Mouse (Mus musculus) myocyte (in vitro differentiated cells): ENCODE measurements around the gene Gm5148. TPM values are rescaled to one million over a fixed set of nuclear protein-coding genes. Genes with fewer than 3 reads are reported as not detected.

Source experiments
- H3K27me3 ChIP-seq: one replicate; pipeline ENCODE4 v1.6.1; 2011; ENCODE audit not compliant: control insufficient read depth, insufficient read depth, insufficient read length
- H3K36me3 ChIP-seq: one replicate; pipeline ENCODE4 v1.6.1; 2011; ENCODE audit not compliant: control insufficient read depth, insufficient read depth
- H3K4me2 ChIP-seq: one replicate; pipeline ENCODE4 v1.6.1; 2011; ENCODE audit warnings: low read depth, control low read depth
- H3K4me3 ChIP-seq: one replicate; pipeline ENCODE4 v1.5.1; 2011; ENCODE audit warnings: mild to moderate bottlenecking, control low read depth, moderate library complexity
- H3K79me2 ChIP-seq: one replicate; pipeline ENCODE4 v1.6.1; 2011; ENCODE audit not compliant: control insufficient read depth, insufficient read depth
- H3ac ChIP-seq: one replicate; pipeline ENCODE4 v1.6.1; 2011; ENCODE audit not compliant: control insufficient read depth, insufficient read length
- CEBPB ChIP-seq: IDR thresholded peaks from 2 replicates; pipeline ENCODE4 v1.6.1; 2011; ENCODE audit warnings: mild to moderate bottlenecking, moderate library complexity; ENCODE audit not compliant: poor library complexity, insufficient read depth, severe bottlenecking
- E2F4 ChIP-seq: IDR thresholded peaks from one replicate; pipeline ENCODE4 v1.6.1; 2011; ENCODE audit warnings: mild to moderate bottlenecking, control low read depth, moderate library complexity; ENCODE audit not compliant: insufficient read depth
- MAX ChIP-seq: IDR thresholded peaks from one replicate; pipeline ENCODE4 v1.6.1; 2011; ENCODE audit warnings: low read depth, mild to moderate bottlenecking, control low read depth
- MYOD1 ChIP-seq, 3 experiments: IDR thresholded peaks; one replicate each; pipeline ENCODE4 v1.6.1; 2011; ENCODE audit warnings: control low read depth in 2 of 3, low read depth in 2 of 3, mild to moderate bottlenecking in 2 of 3, moderate library complexity in 1 of 3; ENCODE audit not compliant: insufficient read length in 2 of 3, control insufficient read depth in 1 of 3
- MYOG ChIP-seq, 3 experiments: IDR thresholded peaks; one replicate each; pipeline ENCODE4 v1.6.1; 2011; ENCODE audit warnings: control low read depth in 2 of 3, low read depth in 2 of 3, mild to moderate bottlenecking in 2 of 3; ENCODE audit not compliant: insufficient read length in 2 of 3, control insufficient read depth in 1 of 3, insufficient read depth in 1 of 3
- POLR2A ChIP-seq: IDR thresholded peaks from one replicate; pipeline ENCODE4 v1.6.1; 2011; ENCODE audit warnings: low read depth, mild to moderate bottlenecking, control low read depth, moderate library complexity; ENCODE audit not compliant: insufficient read length
- POLR2AphosphoS2 ChIP-seq: IDR thresholded peaks from one replicate; pipeline ENCODE4 v1.6.1; 2011; ENCODE audit warnings: low read depth, control low read depth; ENCODE audit not compliant: insufficient read length
- REST ChIP-seq: IDR thresholded peaks from one replicate; pipeline ENCODE4 v1.6.1; 2011; ENCODE audit warnings: mild to moderate bottlenecking, control low read depth, moderate library complexity; ENCODE audit not compliant: insufficient read depth, insufficient read length
- SRF ChIP-seq: IDR thresholded peaks from one replicate; pipeline ENCODE4 v1.6.1; 2011; ENCODE audit warnings: low read depth; ENCODE audit not compliant: control insufficient read depth, insufficient read length
- TCF12 ChIP-seq: IDR thresholded peaks from one replicate; pipeline ENCODE4 v1.6.1; 2011; ENCODE audit warnings: mild to moderate bottlenecking, control low read depth; ENCODE audit not compliant: poor library complexity, insufficient read depth, severe bottlenecking
- TCF3 ChIP-seq: IDR thresholded peaks from one replicate; pipeline ENCODE4 v1.6.1; 2011; ENCODE audit warnings: low read depth, control low read depth; ENCODE audit not compliant: insufficient read length
- USF1 ChIP-seq: IDR thresholded peaks from one replicate; pipeline ENCODE4 v1.6.1; 2011; ENCODE audit warnings: low read depth, mild to moderate bottlenecking, control low read depth, moderate library complexity
- polyA plus RNA-seq: library from polyadenylated mRNA; unstranded; fragments of >200 nt; fragmentation: generic; extraction: Trizol; gene quantifications from one replicate; pipeline ENCODE4 v1.2.1, GENCODE M21; 2012; ENCODE audit warnings: missing spikeins

Gm5148 gene
- polyA plus RNA-seq, 1 experiment = 27.4 TPM

DNA sequence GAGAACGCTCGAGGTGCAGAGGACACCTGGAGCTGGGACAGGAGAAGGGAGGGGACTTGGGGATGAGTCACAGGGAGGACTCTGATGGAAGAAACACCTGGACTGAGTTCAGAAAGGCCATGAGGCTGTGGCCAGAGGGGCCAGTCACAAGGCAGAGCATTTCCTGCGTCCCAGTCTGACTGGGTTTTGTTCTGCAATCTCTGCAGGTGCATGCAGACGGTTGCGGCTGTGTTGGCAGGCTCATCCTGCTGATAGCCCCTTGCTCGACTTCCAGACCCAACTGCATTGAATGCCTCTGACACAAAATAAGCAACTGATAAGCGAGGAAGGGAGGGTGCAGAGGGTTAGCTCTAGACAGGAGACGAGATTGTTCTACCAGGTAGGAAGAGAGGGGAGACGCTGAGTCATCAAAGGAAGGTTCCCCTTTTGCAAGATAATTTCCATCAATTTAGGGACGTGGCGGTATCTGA is 49.2 kb downstream of the Gm5148 start:
- TF ChIP-seq POLR2AphosphoS2 (no peak), MAX (no peak), POLR2A (no peak), TCF12 (no peak), MYOD1 (IDR thresholded peaks at IDR 0.05; ENCODE audit: control insufficient read depth in 1 of 3, insufficient read length in 2 of 3, low read depth in 2 of 3) (no peak), E2F4 (no peak), TCF3 (no peak), REST (no peak), MYOG (IDR thresholded peaks at IDR 0.05; ENCODE audit: control insufficient read depth in 1 of 3, insufficient read depth in 1 of 3, insufficient read length in 2 of 3, low read depth in 2 of 3) (no peak)
- no peaks in the 10 kb centered on the region for H3K27me3 ChIP-seq

DNA sequence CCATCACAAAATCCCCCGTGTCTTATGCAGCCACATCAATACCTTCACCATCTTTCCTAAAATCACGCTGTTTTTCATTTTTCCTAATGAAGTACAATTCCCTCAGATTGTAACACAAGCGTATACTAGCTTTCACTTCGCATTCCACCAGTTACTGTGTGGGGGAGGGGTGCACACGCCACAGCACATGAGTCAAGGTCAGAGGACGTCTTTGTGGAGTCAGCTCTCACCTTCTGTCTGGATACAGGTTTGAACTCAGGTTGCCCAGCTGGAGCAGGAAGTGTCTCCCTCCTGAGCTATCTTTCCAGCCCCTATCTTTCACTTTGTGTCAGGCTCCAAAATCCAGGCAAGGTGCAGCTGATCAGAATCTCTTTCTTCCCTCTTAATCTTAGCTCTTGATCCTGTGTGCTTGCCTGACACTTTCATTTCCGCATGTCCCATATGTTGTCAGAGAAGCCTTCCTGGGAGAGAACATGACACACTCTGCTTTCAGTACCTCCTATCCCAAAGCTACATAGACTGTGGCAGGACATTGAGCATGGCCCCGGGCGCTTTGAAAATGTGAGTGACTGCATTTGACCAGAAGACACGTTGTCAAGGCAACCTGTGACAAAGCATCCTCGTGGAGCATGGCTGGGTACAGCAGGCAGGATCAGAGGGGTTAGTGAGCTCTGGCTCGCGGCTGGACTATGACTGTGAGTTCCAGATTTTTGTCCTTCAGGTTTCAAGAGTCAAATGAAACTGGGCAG is 50.6 kb downstream of the Gm5148 start:
- Histone ChIP-seq H3K36me3 (no peaks in the 10 kb centered on the region), H3K4me3 (no peak overlapping the region), H3K27me3 (no peaks in the 10 kb centered on the region), H3K4me2 (no peak overlapping the region), H3K79me2 (no peaks in the 10 kb centered on the region), H3ac (no peak overlapping the region)
- TF ChIP-seq MAX = no peak
- TF ChIP-seq POLR2AphosphoS2 = no peak
- TF ChIP-seq USF1 = no peak
- TF ChIP-seq CEBPB = no peak
- no peak for TF ChIP-seq MYOG (IDR thresholded peaks at IDR 0.05; ENCODE audit: control insufficient read depth in 1 of 3, insufficient read depth in 1 of 3, insufficient read length in 2 of 3, low read depth in 2 of 3)
- no peak for TF ChIP-seq SRF
- TF ChIP-seq POLR2A = no peak
- TF ChIP-seq TCF3 = no peak
- TF ChIP-seq E2F4 = no peak
- no peak for TF ChIP-seq REST
- TF ChIP-seq TCF12 = no peak
- TF ChIP-seq MYOD1 (IDR thresholded peaks at IDR 0.05; ENCODE audit: control insufficient read depth in 1 of 3, insufficient read length in 2 of 3, low read depth in 2 of 3) = no peak

More for the DNA sequence above, 49.2 kb downstream of the Gm5148 start:
- H3K79me2 ChIP-seq = no peaks in the 10 kb centered on the region
- H3K4me2 ChIP-seq = no peak overlapping the region
- no peak overlapping the region for H3ac ChIP-seq
- no peaks in the 10 kb centered on the region for H3K36me3 ChIP-seq
- H3K4me3 ChIP-seq = no peak overlapping the region

DNA sequence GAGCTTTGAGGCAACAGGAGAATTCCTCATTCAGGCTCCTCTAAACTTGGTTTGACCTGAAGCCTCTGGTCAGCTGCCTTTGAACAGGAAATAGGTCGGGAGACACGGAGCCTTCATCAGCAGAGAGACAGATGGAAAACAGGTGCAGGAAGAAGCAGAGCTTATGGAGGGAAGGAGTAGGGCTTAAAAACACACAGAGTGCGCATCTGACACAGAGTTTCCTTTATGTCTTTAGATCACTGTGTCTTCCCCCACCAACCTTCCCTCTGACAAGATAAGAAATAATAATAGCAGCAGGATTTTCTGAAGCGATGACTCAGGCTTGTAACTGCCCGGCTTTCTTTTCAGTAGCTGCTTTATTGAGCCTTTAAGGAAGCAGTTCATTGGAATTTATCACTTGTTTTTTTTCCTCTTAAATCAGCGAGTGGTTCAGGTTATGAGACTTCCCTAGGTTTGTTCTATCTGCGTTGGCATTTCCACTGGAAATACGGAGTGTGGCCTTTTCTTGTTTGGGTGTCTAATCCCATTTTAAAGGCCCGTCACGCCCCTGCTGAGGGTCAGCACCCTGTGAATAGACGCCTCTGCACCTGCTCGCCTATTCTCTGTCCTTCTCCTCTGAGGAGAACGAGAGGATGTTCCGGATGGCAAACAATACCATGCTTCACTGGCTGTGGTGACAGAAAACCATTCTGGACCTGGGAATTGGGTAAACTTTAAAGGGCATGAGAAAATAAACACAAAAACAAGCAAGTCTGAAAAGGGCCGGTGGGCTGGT is 51.8 kb downstream of the Gm5148 start:
- Histone ChIP-seq H3K36me3 (no peaks in the 10 kb centered on the region), H3K27me3 (no peaks in the 10 kb centered on the region), H3K79me2 (no peaks in the 10 kb centered on the region), H3K4me3 (no peak overlapping the region), H3K4me2 (peak overlapping the region; percentile 62), H3ac (no peak overlapping the region)
- TF ChIP-seq E2F4 (no peak), POLR2AphosphoS2 (no peak), TCF3 (no peak), SRF (no peak), CEBPB (no peak), MYOD1 (IDR thresholded peaks at IDR 0.05; ENCODE audit: control insufficient read depth in 1 of 3, insufficient read length in 2 of 3, low read depth in 2 of 3) (peak; percentile 73 to 92 (median 90)), REST (no peak), MAX (no peak), MYOG (IDR thresholded peaks at IDR 0.05; ENCODE audit: control insufficient read depth in 1 of 3, insufficient read depth in 1 of 3, insufficient read length in 2 of 3, low read depth in 2 of 3) (peak in 2 of 3 experiments; percentile 67 to 71), TCF12 (peak; percentile 91)

DNA sequence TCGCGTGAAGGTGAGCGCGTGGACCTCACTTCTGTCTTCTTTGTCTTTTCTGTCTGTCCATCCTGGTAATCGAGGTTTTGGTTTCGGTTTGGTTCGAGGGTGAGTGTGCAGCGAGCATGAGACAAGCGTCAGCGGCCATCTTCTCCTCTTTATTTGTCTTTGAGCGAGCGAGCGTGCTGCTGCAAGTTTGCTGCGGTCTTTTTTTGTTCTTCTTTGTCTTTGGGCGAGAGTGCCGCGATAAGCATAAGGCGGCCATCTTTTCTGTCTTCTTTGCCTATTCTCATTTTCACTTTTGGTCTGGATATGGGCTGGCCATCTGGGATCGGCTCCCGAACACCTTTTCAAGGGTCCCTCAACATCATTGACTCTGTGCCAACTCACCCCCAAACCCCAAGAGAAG is 55.2 kb downstream of the Gm5148 start:
- H3ac ChIP-seq = no peak overlapping the region
- TF ChIP-seq SRF (no peak), POLR2A (no peak), TCF3 (no peak), TCF12 (no peak), E2F4 (no peak), MAX (no peak), CEBPB (no peak), POLR2AphosphoS2 (no peak), REST (no peak), MYOD1 (IDR thresholded peaks at IDR 0.05; ENCODE audit: control insufficient read depth in 1 of 3, insufficient read length in 2 of 3, low read depth in 2 of 3) (no peak), MYOG (IDR thresholded peaks at IDR 0.05; ENCODE audit: control insufficient read depth in 1 of 3, insufficient read depth in 1 of 3, insufficient read length in 2 of 3, low read depth in 2 of 3) (no peak), USF1 (no peak)

More for the DNA sequence above, 55.2 kb downstream of the Gm5148 start:
- no peaks in the 10 kb centered on the region for H3K27me3 ChIP-seq
- H3K4me2 ChIP-seq = no peak overlapping the region
- H3K4me3 ChIP-seq = no peak overlapping the region
- H3K36me3 ChIP-seq = no peaks in the 10 kb centered on the region
- H3K79me2 ChIP-seq = no peaks in the 10 kb centered on the region
